Mouse (Mus musculus) heart, embryonic 16.5 days (tissue): Measurements from ENCODE around the gene Kcnh7. TPM values are rescaled to one million over a fixed set of nuclear protein-coding genes. Genes with fewer than 3 reads are reported as not detected.

Experiments used
- ATAC-seq: fragments of 200-750 bp; cut with Nextera tagmentation; replicated peaks from 2 replicates; pipeline ENCODE4 v1.8.0; 2017; ENCODE audit warnings: moderate number of reproducible peaks; ENCODE audit not compliant: insufficient read depth, low FRiP score; ENCODE audit errors: extremely low read depth
- H3K27ac ChIP-seq: fragments of 300-500 bp; sonication (generic); 2 replicates; pipeline ENCODE4 v1.5.1; 2014; ENCODE audit warnings: mild to moderate bottlenecking, low read length, control low read depth, moderate library complexity
- H3K27me3 ChIP-seq: fragments of 300-500 bp; sonication (generic); 2 replicates; pipeline ENCODE4 v1.6.1; 2014; ENCODE audit warnings: low read length, mixed read lengths; ENCODE audit not compliant: control insufficient read depth, insufficient read depth
- H3K36me3 ChIP-seq: fragments of 300-500 bp; sonication (generic); 2 replicates; pipeline ENCODE4 v1.6.1; 2014; ENCODE audit not compliant: control insufficient read depth, insufficient read depth
- H3K4me1 ChIP-seq: fragments of 300-500 bp; sonication (generic); 2 replicates; pipeline ENCODE4 v1.6.1; 2014; ENCODE audit warnings: low read length, mixed read lengths; ENCODE audit not compliant: control insufficient read depth, insufficient read depth
- H3K4me2 ChIP-seq: fragments of 300-500 bp; sonication (generic); 2 replicates; pipeline ENCODE4 v1.6.1; 2014; ENCODE audit warnings: low read depth, mild to moderate bottlenecking, control low read depth, low read length
- H3K4me3 ChIP-seq: fragments of 300-500 bp; sonication (generic); 2 replicates; pipeline ENCODE4 v1.5.1; 2014; ENCODE audit warnings: mild to moderate bottlenecking, control low read depth, low read length
- H3K9ac ChIP-seq: fragments of 300-500 bp; sonication (generic); 2 replicates; pipeline ENCODE4 v1.6.1; 2014; ENCODE audit warnings: low read length, control low read depth
- H3K9me3 ChIP-seq: fragments of 300-500 bp; sonication (generic); replicated peaks from 2 replicates; pipeline ENCODE4 v1.6.1; 2016; ENCODE audit warnings: low read length; ENCODE audit not compliant: control insufficient read depth
- WGBS: fragments of 180-500 bp; shearing (Covaris S2); extraction: QIAGEN DNeasy Blood & Tissue Kit; methylation state at CpG from one replicate; pipeline ENCODE4 v1.1.7; 2014; 5-methylcytosine and 5-hydroxymethylcytosine counted together
- polyA plus RNA-seq: library from polyadenylated mRNA; unstranded; fragments of >200 nt; fragmentation: Nextera tagmentation; extraction: Ambion mirVana; gene quantifications from 2 replicates; pipeline ENCODE4 v1.2.1, GENCODE M21; 2015

Kcnh7 gene
- polyA plus RNA-seq, 1 experiment from 2014 or later, result 2.9 TPM

- Histone ChIP-seq H3K4me1 (peaks cover 3% of the 10 kb centered on the region; the same call in 1 of the 2 replicates), H3K4me2 (no peak overlapping the region), H3K4me3 (no peak overlapping the region), H3K27ac (no peak overlapping the region), H3K9me3 (no peaks in the 10 kb centered on the region), H3K36me3 (no peaks in the 10 kb centered on the region), H3K27me3 (no peaks in the 10 kb centered on the region), H3K9ac (no peak overlapping the region)
- ATAC-seq, result no peak
- WGBS, result 71% methylated on average over 1 of the region's 1 CpGs
Measured at GRCm38 (mm10) chr2:62804030-62804429, 380.1 kb downstream of the Kcnh7 start.

GRCm38 (mm10) chr2:62784460-62785038, 399.5 kb downstream of the Kcnh7 start:
- no peak overlapping the region for H3K4me2 ChIP-seq
- 63% methylated on average over 2 of the region's 2 CpGs for WGBS
- no peak overlapping the region for H3K9ac ChIP-seq
- no peaks in the 10 kb centered on the region for H3K4me1 ChIP-seq
- H3K27me3 ChIP-seq, result no peaks in the 10 kb centered on the region
- no peak overlapping the region for H3K4me3 ChIP-seq
- no peak overlapping the region for H3K27ac ChIP-seq
- H3K36me3 ChIP-seq, result no peaks in the 10 kb centered on the region
- no peak for ATAC-seq
- no peaks in the 10 kb centered on the region for H3K9me3 ChIP-seq

DNA sequence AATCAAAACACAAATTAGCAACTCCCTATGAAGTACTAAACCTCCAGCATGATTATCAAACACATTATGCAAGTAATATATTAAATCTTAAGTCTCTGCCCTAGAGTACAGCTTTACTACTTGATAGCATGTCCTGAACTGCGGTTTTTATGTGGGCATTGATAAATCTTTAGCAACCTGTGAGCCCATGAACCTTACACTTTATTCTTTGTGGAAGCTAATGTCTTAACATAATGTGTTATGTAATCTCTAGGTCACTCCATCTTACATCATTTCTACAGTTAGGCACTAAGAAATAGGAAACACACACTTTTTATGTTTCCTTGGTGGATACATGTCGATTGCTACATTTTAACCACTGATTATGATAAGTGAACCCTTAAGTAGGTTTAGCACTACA, 437.8 kb downstream of the Kcnh7 start:
- Histone ChIP-seq H3K4me1 (no peaks in the 10 kb centered on the region), H3K27me3 (no peaks in the 10 kb centered on the region), H3K36me3 (no peaks in the 10 kb centered on the region), H3K9ac (no peak overlapping the region), H3K9me3 (no peaks in the 10 kb centered on the region), H3K4me3 (no peak overlapping the region), H3K27ac (no peak overlapping the region), H3K4me2 (no peak overlapping the region)
- 78% methylated on average over 2 of the region's 2 CpGs for WGBS
- ATAC-seq, result no peak

- Histone ChIP-seq H3K9me3 (no peaks in the 10 kb centered on the region), H3K27ac (no peak overlapping the region), H3K36me3 (no peaks in the 10 kb centered on the region), H3K9ac (no peak overlapping the region), H3K4me3 (no peak overlapping the region), H3K4me1 (no peaks in the 10 kb centered on the region), H3K27me3 (no peaks in the 10 kb centered on the region), H3K4me2 (no peak overlapping the region)
- ATAC-seq, result no peak
- 64% methylated on average over 2 of the region's 2 CpGs for WGBS
Measured at GRCm38 (mm10) chr2:62743098-62743497, 441.0 kb downstream of the Kcnh7 start.

GRCm38 (mm10) chr2:62730671-62731070, 453.4 kb downstream of the Kcnh7 start:
- WGBS, result 78% methylated on average over 1 of the region's 1 CpGs
- H3K9me3 ChIP-seq, result no peaks in the 10 kb centered on the region
- no peak overlapping the region for H3K9ac ChIP-seq
- H3K4me1 ChIP-seq, result no peaks in the 10 kb centered on the region
- H3K27me3 ChIP-seq, result no peaks in the 10 kb centered on the region
- no peak overlapping the region for H3K4me2 ChIP-seq
- H3K27ac ChIP-seq, result no peak overlapping the region
- no peak overlapping the region for H3K4me3 ChIP-seq
- no peaks in the 10 kb centered on the region for H3K36me3 ChIP-seq
- ATAC-seq, result no peak

DNA sequence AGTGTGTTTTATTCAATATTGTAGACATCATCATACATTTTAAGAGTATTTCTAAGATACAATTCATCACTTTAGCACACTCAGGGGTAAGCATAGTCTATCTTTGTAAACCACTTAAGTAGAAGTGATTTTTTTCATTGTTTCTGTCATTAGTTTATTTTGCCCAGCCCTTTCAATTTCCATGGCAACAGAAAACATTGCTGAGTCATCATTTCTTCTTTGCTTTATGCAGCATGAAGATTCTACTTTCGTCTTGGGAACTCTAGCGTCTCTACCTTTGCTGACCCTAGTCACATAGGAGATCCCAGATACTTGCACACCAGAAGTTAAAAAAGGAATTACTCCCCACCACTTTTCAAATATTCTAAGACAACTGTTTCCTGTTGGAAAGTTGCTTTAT, 456.4 kb downstream of the Kcnh7 start:
- H3K9me3 ChIP-seq, result no peaks in the 10 kb centered on the region
- no peak overlapping the region for H3K4me3 ChIP-seq
- no peak overlapping the region for H3K4me2 ChIP-seq
- H3K9ac ChIP-seq, result no peak overlapping the region
- no peaks in the 10 kb centered on the region for H3K36me3 ChIP-seq
- no peak for ATAC-seq
- WGBS, result 91% methylated on average over 2 of the region's 2 CpGs
- H3K27ac ChIP-seq, result no peak overlapping the region
- no peaks in the 10 kb centered on the region for H3K27me3 ChIP-seq
- no peaks in the 10 kb centered on the region for H3K4me1 ChIP-seq

DNA sequence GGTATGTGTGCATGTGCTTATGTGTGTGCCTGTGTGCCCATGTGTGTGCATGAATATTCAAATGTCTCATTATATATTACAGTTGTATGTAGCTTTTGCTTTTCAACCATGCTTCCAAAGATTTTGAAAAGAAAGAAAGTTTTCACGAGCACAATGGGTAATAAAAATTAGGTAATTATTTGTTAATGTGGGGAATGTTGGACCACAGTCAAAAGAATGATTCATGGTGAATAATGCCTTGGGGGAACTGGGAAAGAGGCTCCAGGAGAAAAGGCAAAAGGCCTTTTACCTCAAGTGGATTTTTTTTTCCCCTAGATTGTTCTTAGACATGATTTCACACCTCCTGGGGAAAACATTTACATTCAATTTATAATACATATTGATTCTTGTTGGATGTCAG, 458.1 kb downstream of the Kcnh7 start:
- no peak overlapping the region for H3K9ac ChIP-seq
- no peaks in the 10 kb centered on the region for H3K27me3 ChIP-seq
- no peaks in the 10 kb centered on the region for H3K36me3 ChIP-seq
- H3K4me1 ChIP-seq, result peaks cover 2% of the 10 kb centered on the region; the same call in 1 of the 2 replicates
- no peak for ATAC-seq
- H3K4me2 ChIP-seq, result no peak overlapping the region
- 36% methylated on average over 1 of the region's 1 CpGs for WGBS
- no peak overlapping the region for H3K4me3 ChIP-seq
- H3K27ac ChIP-seq, result no peak overlapping the region
- no peaks in the 10 kb centered on the region for H3K9me3 ChIP-seq

- ATAC-seq, result no peak
- H3K36me3 ChIP-seq, result no peaks in the 10 kb centered on the region
- WGBS, result 12% methylated on average over 1 of the region's 1 CpGs
Measured at GRCm38 (mm10) chr2:62718411-62718810, 465.7 kb downstream of the Kcnh7 start.

DNA sequence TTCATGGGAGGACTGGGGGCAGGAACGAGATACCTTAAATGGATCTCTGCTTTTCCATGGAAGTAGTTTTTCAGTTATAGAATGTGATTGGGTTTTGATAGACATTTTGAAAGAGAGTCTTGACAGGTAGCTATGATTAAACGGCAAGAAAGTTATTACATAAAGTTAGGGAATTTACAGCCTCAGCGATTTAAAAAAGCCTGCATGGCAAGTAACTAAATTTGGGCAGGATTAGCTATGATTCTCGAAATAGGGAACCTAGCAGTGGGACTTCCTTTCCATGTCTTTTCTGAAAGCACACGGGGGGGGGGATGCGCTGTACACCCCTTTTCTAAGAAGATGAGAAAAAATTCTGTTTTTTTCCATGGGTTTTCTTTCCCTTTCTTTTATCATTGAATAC, 466.8 kb downstream of the Kcnh7 start:
- 76% methylated on average over 6 of the region's 6 CpGs for WGBS
- Histone ChIP-seq H3K4me2 (no peak overlapping the region), H3K9ac (no peak overlapping the region), H3K36me3 (no peaks in the 10 kb centered on the region), H3K27ac (no peak overlapping the region), H3K9me3 (no peaks in the 10 kb centered on the region), H3K4me1 (no peaks in the 10 kb centered on the region), H3K4me3 (no peak overlapping the region), H3K27me3 (no peaks in the 10 kb centered on the region)
- ATAC-seq, result no peak

More at GRCm38 (mm10) chr2:62718411-62718810, 465.7 kb downstream of the Kcnh7 start:
- Histone ChIP-seq H3K27ac (no peak overlapping the region), H3K4me1 (peaks cover 2% of the 10 kb centered on the region; the same call in 1 of the 2 replicates), H3K27me3 (no peaks in the 10 kb centered on the region), H3K9ac (no peak overlapping the region), H3K4me3 (no peak overlapping the region), H3K4me2 (no peak overlapping the region), H3K9me3 (no peaks in the 10 kb centered on the region)
